Mouse (Mus musculus) E14TG2a.4 (cell line): ENCODE results near the gene Spc24.

Source experiments
- CTCF ChIP-seq: conservative IDR thresholded peaks from 2 replicates; pipeline ENCODE4 v1.5.1; 2014; ENCODE audit warnings: low read length
- NANOG ChIP-seq: IDR thresholded peaks from 2 replicates; pipeline ENCODE4 v1.6.1; 2014; ENCODE audit warnings: borderline replicate concordance, low read length, mixed read lengths
- POU5F1 ChIP-seq: IDR thresholded peaks from 2 replicates; pipeline ENCODE4 v1.6.1; 2014; ENCODE audit warnings: low read length, borderline replicate concordance

DNA sequence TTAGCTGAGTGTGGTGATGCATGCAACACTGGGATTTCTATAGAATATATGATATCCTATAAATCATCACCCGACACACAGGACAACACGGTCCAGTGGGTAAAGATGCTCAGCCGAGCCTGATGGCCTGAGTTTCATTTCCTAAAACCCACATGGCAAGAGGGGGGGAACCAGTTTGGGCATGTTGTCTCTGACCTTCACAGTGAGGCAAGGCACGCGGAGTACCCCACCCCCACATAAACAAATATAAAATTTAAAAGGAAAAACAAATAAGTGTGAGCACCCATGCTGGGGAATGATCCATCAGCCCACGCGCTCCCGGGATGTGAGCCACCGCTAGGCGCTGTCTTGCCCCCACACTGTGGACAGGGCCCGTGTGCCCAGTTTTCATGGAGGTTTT is 46.9 kb upstream of the Spc24 start:
- no peak for TF ChIP-seq CTCF
- TF ChIP-seq POU5F1: no peak
- TF ChIP-seq NANOG: no peak
